Mouse (Mus musculus): ENCODE measurements around the gene Lypla2. TPM values are rescaled to one million over a fixed set of nuclear protein-coding genes. Genes with fewer than 3 reads are reported as not detected.
A peak's percentile ranks its signal among the peaks of the same experiment; 100 is the strongest.
"Not testable (repeated sequence)": the region's sequence is repeated elsewhere in the genome, so short reads cannot be mapped to it uniquely, and the experiment has no call there.

Lypla2 gene
- polyA plus RNA-seq, 1 experiment from 2014 or later = 161 TPM

DNA sequence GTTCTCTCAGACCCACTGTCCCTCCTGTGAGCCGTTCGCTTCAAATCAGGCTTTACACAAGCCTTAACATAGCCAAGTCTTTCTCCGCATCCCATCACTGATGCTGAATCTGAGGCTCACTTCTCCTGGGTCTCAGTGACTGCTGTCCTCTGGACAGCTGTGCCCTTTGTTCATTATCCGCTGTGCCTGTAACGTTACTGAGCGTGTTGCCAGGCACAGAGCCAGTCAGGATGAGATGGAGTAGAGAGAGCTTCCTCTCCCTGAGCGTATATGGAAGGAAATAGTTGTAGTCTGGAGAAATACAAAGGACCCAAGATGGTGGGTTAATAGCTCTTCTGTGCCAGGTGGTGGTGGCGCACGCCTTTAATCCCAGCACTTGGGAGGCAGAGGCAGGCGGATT, 23.0 kb downstream of the Lypla2 start:
- no peak for ATAC-seq (ENCODE audit: insufficient read depth, low FRiP score, low TSS enrichment)
- Histone ChIP-seq H3K27ac (ENCODE audit: low read depth, low read length) (no peak overlapping the region), H3K4me3 (ENCODE audit: low read depth, low read length) (no peak overlapping the region), H3K9me3 (ENCODE audit: control insufficient read depth, low read length) (no peaks in the 10 kb centered on the region), H3K36me3 (ENCODE audit: control insufficient read depth, insufficient read depth, low read length) (peaks cover 6% of the 10 kb centered on the region), H3K27me3 (ENCODE audit: control insufficient read depth, insufficient read depth, low read length) (no peaks in the 10 kb centered on the region), H3K4me1 (ENCODE audit: control insufficient read depth, insufficient read depth, low read length) (peaks cover 7% of the 10 kb centered on the region), H3K4me2 (ENCODE audit: low read depth) (no peak overlapping the region), H3K9ac (ENCODE audit: low read length) (no peak overlapping the region)
- no peak for DNase-seq (ENCODE audit: low spot score)
- WGBS = 90% methylated on average over 10 of the region's 10 CpGs

DNA sequence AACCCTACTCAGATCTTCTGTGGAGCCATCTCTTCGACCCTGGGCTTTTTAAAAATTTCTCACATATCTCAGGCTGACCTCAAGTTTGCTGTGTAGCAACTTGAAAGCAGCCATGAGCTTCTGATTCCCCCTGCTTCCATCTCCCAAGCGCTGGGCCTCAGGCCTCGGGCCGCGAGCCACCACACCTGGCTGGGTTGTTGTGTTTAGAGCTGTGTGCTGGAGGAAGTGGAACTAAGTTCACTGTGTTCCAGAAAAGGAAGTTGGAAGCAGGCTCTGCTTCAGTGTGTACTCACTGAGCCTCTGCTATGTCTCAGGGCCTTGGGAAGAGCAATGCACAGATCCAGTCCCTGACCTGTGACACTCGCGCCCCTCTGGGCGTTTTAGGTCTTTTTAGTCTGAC, 24.3 kb downstream of the Lypla2 start:
- no peaks in the 10 kb centered on the region for H3K27me3 ChIP-seq (ENCODE audit: control insufficient read depth, insufficient read depth, low read length)
- DNase-seq (ENCODE audit: low spot score) (no peak), ATAC-seq (ENCODE audit: insufficient read depth, low FRiP score, low TSS enrichment) (no peak)
- H3K4me3 ChIP-seq (ENCODE audit: low read depth, low read length) = no peak overlapping the region
- H3K27ac ChIP-seq (ENCODE audit: low read depth, low read length) = no peak overlapping the region
- no peak overlapping the region for H3K9ac ChIP-seq (ENCODE audit: low read length)
- H3K9me3 ChIP-seq (ENCODE audit: control insufficient read depth, low read length) = no peaks in the 10 kb centered on the region
- H3K36me3 ChIP-seq (ENCODE audit: control insufficient read depth, insufficient read depth, low read length) = peaks cover 6% of the 10 kb centered on the region
- no peak overlapping the region for H3K4me2 ChIP-seq (ENCODE audit: low read depth)
- H3K4me1 ChIP-seq (ENCODE audit: control insufficient read depth, insufficient read depth, low read length) = peaks cover 7% of the 10 kb centered on the region
- WGBS = 96% methylated on average over 8 of the region's 8 CpGs

DNA sequence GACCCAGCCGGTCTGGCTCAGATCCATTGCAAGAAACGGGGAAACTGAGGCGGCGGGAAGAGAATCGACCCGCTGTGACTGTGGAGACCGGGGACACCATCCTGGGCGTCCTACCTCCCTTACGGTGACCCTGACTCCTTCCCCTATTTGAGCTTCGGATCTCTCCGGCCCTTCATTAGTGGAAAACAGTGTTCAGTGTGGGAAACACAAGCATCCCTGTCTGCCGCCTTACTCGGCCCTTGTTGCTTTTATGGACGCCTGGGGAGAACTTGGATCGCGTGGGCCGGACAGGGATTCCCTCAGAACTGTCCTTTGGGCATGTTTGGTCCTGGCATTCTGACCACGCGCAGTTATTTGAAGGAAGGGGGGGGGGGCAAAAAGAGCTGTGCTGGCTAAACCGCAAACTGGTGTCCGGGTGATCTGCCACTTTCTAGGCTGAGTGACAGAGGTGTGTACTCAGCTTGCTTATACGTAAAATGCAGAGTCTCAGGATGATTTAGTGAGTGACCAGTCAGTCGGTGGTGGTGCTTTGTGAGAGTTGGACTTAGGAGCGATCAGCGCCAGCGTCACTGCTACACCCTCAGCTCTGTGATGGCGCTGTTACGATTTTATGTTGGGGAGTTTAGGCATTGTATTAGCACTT, 25.6 kb downstream of the Lypla2 start:
- Histone ChIP-seq H3K4me3 (ENCODE audit: low read depth, low read length) (peak overlapping the region; percentile 87), H3K4me2 (ENCODE audit: low read depth) (peak overlapping the region; percentile 90), H3K27me3 (ENCODE audit: control insufficient read depth, insufficient read depth, low read length) (no peaks in the 10 kb centered on the region), H3K4me1 (ENCODE audit: control insufficient read depth, insufficient read depth, low read length) (peaks cover 7% of the 10 kb centered on the region), H3K36me3 (ENCODE audit: control insufficient read depth, insufficient read depth, low read length) (no peaks in the 10 kb centered on the region), H3K9me3 (ENCODE audit: control insufficient read depth, low read length) (no peaks in the 10 kb centered on the region), H3K27ac (ENCODE audit: low read depth, low read length) (peak overlapping the region; percentile 58), H3K9ac (ENCODE audit: low read length) (peak overlapping the region; percentile 78)
- WGBS = 1% methylated on average over 28 of the region's 28 CpGs
- ATAC-seq (ENCODE audit: insufficient read depth, low FRiP score, low TSS enrichment) = peak; percentile 21; the same call in 1 of the 2 replicates
- DNase-seq (ENCODE audit: low spot score) = peak; percentile 29

DNA sequence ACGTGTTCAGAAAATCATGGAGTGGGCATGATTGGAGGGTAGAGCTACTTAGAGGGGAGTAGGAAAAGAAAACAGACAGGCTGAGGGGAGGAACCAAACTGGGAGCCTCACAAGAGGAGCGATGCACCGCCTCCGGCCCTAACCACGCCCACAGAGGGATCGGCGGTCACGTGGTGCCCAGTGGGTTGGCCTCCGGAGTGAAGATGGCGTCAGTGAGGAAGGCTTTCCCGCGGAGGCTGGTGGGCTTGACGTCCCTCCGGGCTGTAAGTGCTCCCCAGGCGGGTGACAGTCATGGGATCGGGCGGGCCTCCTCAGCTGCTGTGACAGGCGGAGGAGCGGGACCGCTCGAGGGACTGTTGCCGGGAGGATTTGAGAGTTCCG, 26.2 kb downstream of the Lypla2 start, which contains the start of gene Hmgcl:
Hmgcl (plus strand) TSS at position 171 of the 381 bp plus-strand sequence.
- Histone ChIP-seq H3K27me3 (ENCODE audit: control insufficient read depth, insufficient read depth, low read length) (no peaks in the 10 kb centered on the region), H3K9me3 (ENCODE audit: control insufficient read depth, low read length) (no peaks in the 10 kb centered on the region), H3K36me3 (ENCODE audit: control insufficient read depth, insufficient read depth, low read length) (no peaks in the 10 kb centered on the region), H3K27ac (ENCODE audit: low read depth, low read length) (peak within 1 kb of the TSS; percentile 58), H3K4me3 (ENCODE audit: low read depth, low read length) (peak within 1 kb of the TSS; percentile 87), H3K9ac (ENCODE audit: low read length) (peak within 1 kb of the TSS; percentile 78), H3K4me2 (ENCODE audit: low read depth) (peak within 1 kb of the TSS; percentile 90), H3K4me1 (ENCODE audit: control insufficient read depth, insufficient read depth, low read length) (peaks cover 7% of the 10 kb centered on the region)
- peak; percentile 90 for ATAC-seq (ENCODE audit: insufficient read depth, low FRiP score, low TSS enrichment)
- 0% methylated on average over 23 of the region's 23 CpGs for WGBS
- DNase-seq (ENCODE audit: low spot score) = peak; percentile 94

DNA sequence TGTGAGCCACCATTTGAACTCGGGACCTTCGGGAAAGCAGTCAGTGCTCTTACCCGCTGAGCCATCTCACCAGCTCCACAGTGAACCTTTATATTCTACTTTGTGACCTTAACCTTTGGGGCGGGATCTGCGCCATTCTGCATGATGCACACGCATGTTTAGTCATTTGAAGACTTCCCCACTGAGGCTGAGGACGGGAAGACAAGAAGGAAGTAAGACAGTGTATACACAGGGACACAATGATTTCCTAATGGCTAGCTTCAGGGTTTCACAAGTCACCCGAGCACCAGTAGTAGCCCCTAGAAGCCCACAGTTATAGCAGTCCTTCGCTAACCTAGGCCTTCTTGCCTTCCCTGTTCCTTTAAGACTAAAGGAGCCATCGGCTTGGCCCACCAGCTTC, 26.7 kb downstream of the Lypla2 start:
- WGBS = 76% methylated on average over 10 of the region's 10 CpGs
- Histone ChIP-seq H3K4me2 (ENCODE audit: low read depth) (peak overlapping the region; percentile 90), H3K4me1 (ENCODE audit: control insufficient read depth, insufficient read depth, low read length) (peaks cover 7% of the 10 kb centered on the region), H3K36me3 (ENCODE audit: control insufficient read depth, insufficient read depth, low read length) (peaks cover 3% of the 10 kb centered on the region), H3K9me3 (ENCODE audit: control insufficient read depth, low read length) (no peaks in the 10 kb centered on the region), H3K9ac (ENCODE audit: low read length) (peak overlapping the region; percentile 78; the same call in 1 of the 2 replicates), H3K27ac (ENCODE audit: low read depth, low read length) (no peak overlapping the region), H3K27me3 (ENCODE audit: control insufficient read depth, insufficient read depth, low read length) (no peaks in the 10 kb centered on the region), H3K4me3 (ENCODE audit: low read depth, low read length) (peak overlapping the region; percentile 87)
- DNase-seq (ENCODE audit: low spot score) (no peak), ATAC-seq (ENCODE audit: insufficient read depth, low FRiP score, low TSS enrichment) (peak; percentile 35; the same call in 1 of the 2 replicates)

DNA sequence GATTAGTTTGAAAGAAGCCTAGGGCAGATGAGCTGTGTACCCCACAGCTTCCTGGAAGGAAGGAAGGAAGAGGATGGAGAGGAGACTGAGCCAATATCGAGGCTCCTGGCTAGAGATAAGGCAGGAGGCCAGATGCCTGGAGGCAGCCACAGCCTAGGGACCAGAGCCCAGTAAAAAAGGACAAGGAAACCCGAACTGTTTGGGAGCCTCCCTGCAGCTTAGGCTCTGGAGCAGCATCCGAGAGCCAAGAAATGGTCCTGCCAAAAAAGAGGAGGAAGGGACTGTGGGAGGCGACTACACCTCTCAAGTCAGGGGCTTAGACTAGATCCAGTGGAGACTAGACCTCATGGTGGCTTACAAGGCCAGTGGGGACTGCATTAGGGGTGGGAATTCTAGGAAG, 29.0 kb downstream of the Lypla2 start:
- Histone ChIP-seq H3K36me3 (ENCODE audit: control insufficient read depth, insufficient read depth, low read length) (peaks cover 3% of the 10 kb centered on the region), H3K9ac (ENCODE audit: low read length) (no peak overlapping the region), H3K9me3 (ENCODE audit: control insufficient read depth, low read length) (no peaks in the 10 kb centered on the region), H3K4me2 (ENCODE audit: low read depth) (no peak overlapping the region), H3K27me3 (ENCODE audit: control insufficient read depth, insufficient read depth, low read length) (no peaks in the 10 kb centered on the region), H3K4me1 (ENCODE audit: control insufficient read depth, insufficient read depth, low read length) (peaks cover 7% of the 10 kb centered on the region), H3K27ac (ENCODE audit: low read depth, low read length) (no peak overlapping the region), H3K4me3 (ENCODE audit: low read depth, low read length) (no peak overlapping the region)
- ATAC-seq (ENCODE audit: insufficient read depth, low FRiP score, low TSS enrichment) (no peak), DNase-seq (ENCODE audit: low spot score) (no peak)
- WGBS = 70% methylated on average over 4 of the region's 4 CpGs

DNA sequence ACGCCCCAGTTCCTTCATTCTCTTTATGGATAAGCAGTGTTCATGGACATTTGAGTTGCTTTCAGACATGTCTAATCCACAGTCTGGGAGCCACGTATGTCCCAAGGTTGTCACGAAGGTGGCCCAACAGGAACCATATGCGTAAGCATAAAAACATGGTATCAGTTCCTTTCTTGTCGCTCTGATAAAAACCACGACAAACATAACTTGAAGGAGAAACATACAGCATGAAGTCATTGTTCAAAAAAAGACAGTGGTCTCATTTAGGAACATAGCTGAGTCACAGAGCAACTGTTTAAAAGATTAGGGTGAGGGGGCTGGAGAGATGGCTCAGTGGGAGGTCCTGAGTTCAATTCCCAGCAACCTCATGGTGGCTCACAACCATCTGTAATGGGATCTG, 30.2 kb downstream of the Lypla2 start:
- H3K4me1 ChIP-seq (ENCODE audit: control insufficient read depth, insufficient read depth, low read length) = peaks cover 7% of the 10 kb centered on the region
- H3K36me3 ChIP-seq (ENCODE audit: control insufficient read depth, insufficient read depth, low read length) = peaks cover 3% of the 10 kb centered on the region
- 89% methylated on average over 6 of the region's 6 CpGs for WGBS
- H3K27ac ChIP-seq (ENCODE audit: low read depth, low read length) = no peak overlapping the region
- DNase-seq (ENCODE audit: low spot score) (no peak), ATAC-seq (ENCODE audit: insufficient read depth, low FRiP score, low TSS enrichment) (no peak)
- no peak overlapping the region for H3K4me3 ChIP-seq (ENCODE audit: low read depth, low read length)
- no peaks in the 10 kb centered on the region for H3K27me3 ChIP-seq (ENCODE audit: control insufficient read depth, insufficient read depth, low read length)
- H3K9me3 ChIP-seq (ENCODE audit: control insufficient read depth, low read length) = no peaks in the 10 kb centered on the region
- H3K9ac ChIP-seq (ENCODE audit: low read length) = no peak overlapping the region
- H3K4me2 ChIP-seq (ENCODE audit: low read depth) = no peak overlapping the region

DNA sequence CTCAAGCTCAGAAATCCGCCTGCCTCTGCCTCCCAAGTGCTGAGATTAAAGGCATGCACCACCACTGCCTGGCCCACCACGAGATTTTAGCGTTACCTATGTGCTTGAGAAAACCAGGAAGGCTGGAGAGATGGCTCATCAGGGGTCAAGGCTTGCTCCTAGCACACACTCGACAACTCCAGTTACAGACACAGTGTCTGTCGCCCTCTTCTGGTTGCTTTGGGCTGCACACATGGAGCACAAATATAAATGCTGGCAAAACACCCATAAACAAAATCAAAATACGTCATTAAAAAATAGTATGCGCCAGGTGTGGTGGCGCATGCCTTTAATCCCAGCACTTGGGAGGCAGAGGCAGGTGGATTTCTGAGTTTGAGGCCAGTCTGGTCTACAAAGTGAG, 31.4 kb downstream of the Lypla2 start:
- H3K4me2 ChIP-seq (ENCODE audit: low read depth); H3K9me3 ChIP-seq (ENCODE audit: control insufficient read depth, low read length); ATAC-seq (ENCODE audit: insufficient read depth, low FRiP score, low TSS enrichment); H3K4me1 ChIP-seq (ENCODE audit: control insufficient read depth, insufficient read depth, low read length); H3K27me3 ChIP-seq (ENCODE audit: control insufficient read depth, insufficient read depth, low read length); DNase-seq (ENCODE audit: low spot score); H3K36me3 ChIP-seq (ENCODE audit: control insufficient read depth, insufficient read depth, low read length); H3K27ac ChIP-seq (ENCODE audit: low read depth, low read length); H3K9ac ChIP-seq (ENCODE audit: low read length); H3K4me3 ChIP-seq (ENCODE audit: low read depth, low read length): not testable (repeated sequence)
- 84% methylated on average over 8 of the region's 8 CpGs for WGBS

DNA sequence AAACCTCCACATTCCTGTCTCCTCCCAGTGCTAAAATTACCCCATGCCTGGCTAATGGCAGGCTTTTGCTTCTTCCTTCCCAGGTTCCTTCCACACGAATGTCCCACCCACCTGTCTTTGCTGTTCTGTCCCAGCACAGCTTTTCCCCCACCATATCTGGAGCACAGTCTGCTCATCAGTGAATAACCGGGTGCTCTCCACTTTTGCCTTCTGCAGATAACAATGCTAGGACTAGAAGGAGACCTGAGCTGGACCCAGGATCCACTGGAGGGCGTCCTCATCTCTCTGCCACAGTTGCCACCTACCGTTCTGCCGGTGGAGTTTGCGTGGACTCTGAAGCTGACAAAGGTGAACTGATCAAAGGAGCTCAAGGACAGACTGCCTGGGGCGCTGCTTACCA, 33.6 kb downstream of the Lypla2 start:
- Histone ChIP-seq H3K4me3 (ENCODE audit: low read depth, low read length) (no peak overlapping the region), H3K9ac (ENCODE audit: low read length) (no peak overlapping the region), H3K36me3 (ENCODE audit: control insufficient read depth, insufficient read depth, low read length) (peaks cover 3% of the 10 kb centered on the region), H3K4me2 (ENCODE audit: low read depth) (no peak overlapping the region), H3K27ac (ENCODE audit: low read depth, low read length) (no peak overlapping the region), H3K4me1 (ENCODE audit: control insufficient read depth, insufficient read depth, low read length) (no peaks in the 10 kb centered on the region), H3K27me3 (ENCODE audit: control insufficient read depth, insufficient read depth, low read length) (no peaks in the 10 kb centered on the region), H3K9me3 (ENCODE audit: control insufficient read depth, low read length) (no peaks in the 10 kb centered on the region)
- DNase-seq (ENCODE audit: low spot score) (no peak), ATAC-seq (ENCODE audit: insufficient read depth, low FRiP score, low TSS enrichment) (no peak)
- 78% methylated on average over 7 of the region's 7 CpGs for WGBS

All from neural tube, embryonic 11.5 days (tissue).